Mouse (Mus musculus) hindbrain, embryonic 13.5 days (tissue): ENCODE data around the gene Fam178b. TPM values are rescaled to one million over a fixed set of nuclear protein-coding genes. Genes with fewer than 3 reads are reported as not detected.

Experiments
- ATAC-seq: fragments of 200-750 bp; cut with Nextera tagmentation; 2 replicates; pipeline ENCODE4 v1.8.0; 2017; ENCODE audit warnings: moderate TSS enrichment; ENCODE audit not compliant: low FRiP score
- H3K27ac ChIP-seq: fragments of 300-500 bp; sonication (generic); 2 replicates; pipeline ENCODE4 v1.5.1; 2015; ENCODE audit warnings: inconsistent platforms, mild to moderate bottlenecking, moderate library complexity
- H3K27me3 ChIP-seq: fragments of 300-500 bp; sonication (generic); 2 replicates; pipeline ENCODE4 v1.6.1; 2015; ENCODE audit warnings: mild to moderate bottlenecking, inconsistent platforms
- H3K36me3 ChIP-seq: fragments of 300-500 bp; sonication (generic); 2 replicates; pipeline ENCODE4 v1.6.1; 2015; ENCODE audit warnings: mild to moderate bottlenecking, inconsistent platforms
- H3K4me1 ChIP-seq: fragments of 300-500 bp; sonication (generic); replicated peaks from 2 replicates; pipeline ENCODE4 v1.6.1; 2015; ENCODE audit warnings: inconsistent platforms
- H3K4me2 ChIP-seq: fragments of 300-500 bp; sonication (generic); 2 replicates; pipeline ENCODE4 v1.6.1; 2015; ENCODE audit warnings: inconsistent platforms, mild to moderate bottlenecking, moderate library complexity
- H3K4me3 ChIP-seq: fragments of 300-500 bp; sonication (generic); 2 replicates; pipeline ENCODE4 v1.5.1; 2015; ENCODE audit warnings: mild to moderate bottlenecking, inconsistent platforms
- H3K9ac ChIP-seq: fragments of 300-500 bp; sonication (generic); 2 replicates; pipeline ENCODE4 v1.6.1; 2015; ENCODE audit warnings: mild to moderate bottlenecking, inconsistent platforms
- H3K9me3 ChIP-seq: fragments of 300-500 bp; sonication (generic); 2 replicates; pipeline ENCODE4 v1.6.1; 2016; ENCODE audit warnings: inconsistent platforms
- WGBS: fragments of 180-500 bp; shearing (Covaris S2); methylation state at CpG from one replicate; pipeline ENCODE4 v1.1.7; 2015; 5-methylcytosine and 5-hydroxymethylcytosine counted together
- polyA plus RNA-seq: library from polyadenylated mRNA; unstranded; fragments of >200 nt; fragmentation: Nextera tagmentation; extraction: Ambion mirVana; gene quantifications from 2 replicates; pipeline ENCODE4 v1.2.1, GENCODE M21; 2015

Fam178b gene
- polyA plus RNA-seq, 1 experiment from 2014 or later = 0.27 TPM

DNA sequence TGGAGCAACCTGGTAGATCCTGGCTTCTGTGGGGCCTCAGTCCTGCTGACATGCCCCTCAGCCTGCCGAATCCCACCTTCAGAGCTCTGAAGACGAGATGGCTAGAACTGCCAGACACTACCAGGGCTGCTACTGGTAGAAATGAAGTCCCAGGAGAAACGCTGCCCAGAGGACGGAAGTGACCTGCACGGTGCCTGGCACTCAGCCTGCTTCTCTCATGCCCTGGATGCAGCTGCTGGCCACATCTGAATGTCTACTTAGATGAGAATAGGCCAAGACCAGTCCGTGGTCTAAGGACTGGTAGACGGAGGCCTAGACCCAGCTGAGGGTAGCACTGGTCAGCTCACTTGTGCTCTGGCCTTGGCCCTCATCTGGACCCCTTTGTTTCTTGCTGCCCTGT is 152.0 kb downstream of the Fam178b start:
- 94% methylated on average over 7 of the region's 7 CpGs for WGBS
- peaks cover 18% of the 10 kb centered on the region for H3K4me1 ChIP-seq
- H3K36me3 ChIP-seq = peaks cover 33% of the 10 kb centered on the region
- no peaks in the 10 kb centered on the region for H3K27me3 ChIP-seq
- no peak overlapping the region for H3K4me3 ChIP-seq
- H3K9me3 ChIP-seq = no peaks in the 10 kb centered on the region
- H3K4me2 ChIP-seq = no peak overlapping the region
- no peak overlapping the region for H3K27ac ChIP-seq
- no peak overlapping the region for H3K9ac ChIP-seq
- no peak for ATAC-seq

DNA sequence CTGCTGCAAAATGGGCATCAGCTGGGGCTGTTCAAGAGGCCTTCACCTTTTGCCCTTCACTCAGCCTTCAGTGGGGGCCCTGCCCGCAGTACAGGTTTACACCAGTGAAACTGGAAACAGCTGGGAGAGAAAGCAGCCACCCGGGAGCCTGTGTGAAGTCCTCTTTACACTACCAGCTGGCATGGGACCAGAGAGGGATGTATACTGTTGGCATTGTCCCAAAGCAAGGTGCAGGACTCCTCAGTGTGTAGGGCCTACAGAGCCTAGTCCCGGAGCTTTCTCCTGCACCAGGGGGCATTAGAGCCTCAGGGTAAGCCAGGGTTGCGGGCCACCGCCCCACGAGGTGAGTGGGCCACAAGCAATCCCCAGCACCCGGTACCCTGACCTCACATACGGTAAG is 152.5 kb downstream of the Fam178b start:
- Histone ChIP-seq H3K27ac (no peak overlapping the region; the same call in 1 of the 2 replicates), H3K9ac (no peak overlapping the region), H3K4me1 (peaks cover 18% of the 10 kb centered on the region), H3K27me3 (no peaks in the 10 kb centered on the region), H3K36me3 (peaks cover 36% of the 10 kb centered on the region), H3K9me3 (no peaks in the 10 kb centered on the region), H3K4me3 (no peak overlapping the region), H3K4me2 (no peak overlapping the region)
- 84% methylated on average over 8 of the region's 8 CpGs for WGBS
- no peak for ATAC-seq

DNA sequence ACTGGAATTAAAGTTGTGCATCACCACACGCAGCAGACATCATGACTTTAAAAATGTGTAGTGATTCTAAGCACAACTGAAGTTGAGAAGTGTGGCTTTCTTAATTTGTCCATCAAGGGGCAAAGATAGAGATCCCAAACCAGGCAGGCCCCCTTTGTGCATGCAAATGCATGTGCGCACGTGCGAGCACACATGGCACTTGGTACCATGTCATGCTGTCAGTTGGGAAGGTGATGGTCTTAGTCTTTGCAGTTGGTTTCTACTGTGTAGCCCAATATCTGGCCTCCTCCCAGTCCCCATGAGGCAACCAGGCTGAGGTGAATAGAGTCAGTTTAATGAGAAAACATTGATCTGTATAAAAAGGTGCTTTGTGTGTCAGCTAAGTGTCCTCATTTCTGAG is 153.1 kb downstream of the Fam178b start:
- H3K36me3 ChIP-seq = peaks cover 42% of the 10 kb centered on the region
- H3K9ac ChIP-seq = no peak overlapping the region
- no peaks in the 10 kb centered on the region for H3K27me3 ChIP-seq
- no peak overlapping the region for H3K4me3 ChIP-seq
- H3K9me3 ChIP-seq = no peaks in the 10 kb centered on the region
- ATAC-seq = no peak
- no peak overlapping the region for H3K4me2 ChIP-seq
- whole genome bisulfite sequencing = 90% methylated on average over 4 of the region's 4 CpGs
- H3K4me1 ChIP-seq = peaks cover 18% of the 10 kb centered on the region
- no peak overlapping the region for H3K27ac ChIP-seq

DNA sequence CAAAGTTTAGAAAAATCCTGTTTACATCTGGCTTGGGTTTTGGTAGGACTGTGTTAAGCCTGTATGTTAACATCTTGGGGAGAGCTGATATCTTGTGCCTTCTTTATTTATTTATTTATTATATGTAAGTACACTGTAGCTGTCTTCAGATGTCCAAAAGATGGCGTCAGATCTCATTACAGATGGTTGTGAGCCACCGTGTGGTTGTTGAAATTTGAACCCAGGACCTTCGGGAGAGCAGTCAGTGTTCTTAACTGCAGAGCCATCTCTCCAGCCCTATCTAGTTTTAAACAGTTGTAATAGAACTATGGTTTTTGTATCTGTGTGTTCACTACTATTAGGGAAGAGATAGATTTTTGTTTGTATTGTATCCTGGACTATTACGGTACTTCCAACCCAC is 153.7 kb downstream of the Fam178b start:
- Histone ChIP-seq H3K4me1 (peaks cover 18% of the 10 kb centered on the region), H3K27me3 (no peaks in the 10 kb centered on the region), H3K27ac (no peak overlapping the region), H3K9ac (no peak overlapping the region), H3K36me3 (peaks cover 48% of the 10 kb centered on the region), H3K4me2 (no peak overlapping the region), H3K9me3 (no peaks in the 10 kb centered on the region), H3K4me3 (no peak overlapping the region)
- WGBS = 90% methylated on average over 4 of the region's 4 CpGs
- no peak for ATAC-seq

DNA sequence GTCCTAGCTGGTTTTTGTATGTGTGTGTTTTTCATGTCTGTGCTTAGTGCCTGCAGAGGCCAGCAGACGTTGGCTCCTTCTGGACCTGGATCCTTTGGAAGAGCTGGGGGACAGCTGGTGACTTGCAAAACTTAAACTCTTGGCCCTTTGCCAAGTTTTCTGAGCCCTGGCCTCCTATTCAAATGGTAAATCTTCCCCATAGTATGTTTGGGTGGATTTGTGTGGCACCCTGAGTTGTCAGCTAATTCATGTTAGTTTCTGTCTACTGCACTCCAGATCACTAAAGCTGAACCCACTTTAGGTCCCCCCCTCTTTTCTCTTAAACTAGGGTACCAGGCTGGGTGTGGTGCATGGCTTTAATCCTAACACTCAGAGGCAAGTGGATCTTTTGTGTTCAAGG is 154.6 kb downstream of the Fam178b start:
- Histone ChIP-seq H3K4me2 (no peak overlapping the region), H3K4me1 (peaks cover 25% of the 10 kb centered on the region), H3K27ac (peak overlapping the region; percentile 52), H3K9me3 (no peaks in the 10 kb centered on the region), H3K36me3 (peaks cover 57% of the 10 kb centered on the region), H3K9ac (no peak overlapping the region), H3K4me3 (no peak overlapping the region), H3K27me3 (no peaks in the 10 kb centered on the region)
- 11% methylated on average over 1 of the region's 1 CpGs for WGBS
- ATAC-seq = peak; percentile 26; the same call in 1 of the 2 replicates

DNA sequence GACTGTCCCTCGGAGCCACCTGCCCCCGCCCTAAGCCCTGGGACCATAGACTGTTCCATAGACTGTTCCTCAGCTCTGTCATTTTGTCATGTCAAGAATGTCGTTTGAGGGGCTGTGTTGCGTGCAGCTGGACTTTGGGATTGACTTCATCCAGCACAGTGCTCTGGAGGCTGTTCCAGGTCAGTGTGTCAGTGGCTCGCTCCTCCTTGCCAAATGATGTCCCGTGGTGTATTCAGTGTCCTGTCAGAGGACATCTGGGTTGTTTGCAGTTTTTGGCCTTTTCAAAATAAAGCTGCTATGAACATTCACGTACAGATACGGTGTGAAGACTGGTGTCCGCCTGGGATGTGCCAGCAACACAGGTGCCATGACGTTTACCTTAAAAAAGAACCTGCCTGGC is 156.1 kb downstream of the Fam178b start:
- Histone ChIP-seq H3K4me3 (no peak overlapping the region), H3K36me3 (peaks cover 69% of the 10 kb centered on the region), H3K4me2 (no peak overlapping the region), H3K27me3 (no peaks in the 10 kb centered on the region), H3K27ac (no peak overlapping the region), H3K9me3 (no peaks in the 10 kb centered on the region), H3K4me1 (peaks cover 38% of the 10 kb centered on the region), H3K9ac (no peak overlapping the region)
- 92% methylated on average over 10 of the region's 10 CpGs for WGBS
- no peak for ATAC-seq

DNA sequence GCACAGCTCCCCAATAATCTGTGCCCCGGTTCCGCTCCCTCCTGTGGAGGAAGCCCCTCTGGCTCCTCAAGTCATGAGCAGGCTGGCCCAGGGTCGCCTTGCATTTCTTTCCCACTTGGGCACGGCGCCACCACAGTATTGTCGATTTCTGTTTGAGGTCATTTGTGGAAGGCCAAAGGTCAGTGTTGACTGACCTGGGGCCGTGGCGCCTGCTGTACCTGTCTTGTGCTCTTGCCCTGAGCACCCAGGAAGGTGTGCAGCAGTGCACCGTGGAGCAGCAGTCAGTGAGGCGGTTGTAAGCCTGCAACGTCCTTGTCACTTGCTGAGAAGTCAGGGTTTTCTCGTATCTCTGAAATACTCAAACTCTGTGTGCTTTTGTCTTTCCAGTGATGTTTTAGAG is 157.2 kb downstream of the Fam178b start:
- H3K4me1 ChIP-seq = peaks cover 38% of the 10 kb centered on the region
- no peak overlapping the region for H3K4me3 ChIP-seq
- 90% methylated on average over 12 of the region's 12 CpGs for WGBS
- H3K4me2 ChIP-seq = no peak overlapping the region
- no peak overlapping the region for H3K9ac ChIP-seq
- H3K9me3 ChIP-seq = no peaks in the 10 kb centered on the region
- no peak overlapping the region for H3K27ac ChIP-seq
- no peaks in the 10 kb centered on the region for H3K27me3 ChIP-seq
- no peak for ATAC-seq
- peaks cover 69% of the 10 kb centered on the region for H3K36me3 ChIP-seq

DNA sequence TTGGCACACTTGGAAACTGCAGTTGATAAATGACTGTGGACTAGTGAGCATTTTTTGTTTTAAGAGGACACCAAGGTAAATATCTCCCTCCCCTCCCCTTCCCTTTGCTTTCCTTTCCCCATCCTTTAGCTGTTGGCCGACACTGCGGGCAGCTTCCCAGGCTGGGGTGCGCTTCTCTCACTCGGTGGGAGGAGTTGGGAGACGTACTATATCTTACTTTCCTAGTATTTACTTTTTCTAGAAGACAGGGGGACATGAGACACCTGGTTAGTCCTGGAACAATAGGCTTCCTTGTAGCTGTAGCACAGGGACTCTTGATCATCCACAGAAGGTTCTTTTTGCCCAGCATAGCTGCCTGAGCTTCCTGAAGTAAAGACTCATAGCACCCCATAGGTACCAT is 158.9 kb downstream of the Fam178b start:
- peaks cover 26% of the 10 kb centered on the region for H3K4me1 ChIP-seq
- no peaks in the 10 kb centered on the region for H3K27me3 ChIP-seq
- 0 out of 2 replicates have a peak overlapping the region, but pooled peaks have one; percentile 18 for H3K27ac ChIP-seq
- H3K36me3 ChIP-seq = peaks cover 81% of the 10 kb centered on the region
- no peak for ATAC-seq
- H3K9ac ChIP-seq = no peak overlapping the region
- no peak overlapping the region for H3K4me3 ChIP-seq
- H3K9me3 ChIP-seq = no peaks in the 10 kb centered on the region
- 81% methylated on average over 5 of the region's 5 CpGs for WGBS
- H3K4me2 ChIP-seq = no peak overlapping the region

DNA sequence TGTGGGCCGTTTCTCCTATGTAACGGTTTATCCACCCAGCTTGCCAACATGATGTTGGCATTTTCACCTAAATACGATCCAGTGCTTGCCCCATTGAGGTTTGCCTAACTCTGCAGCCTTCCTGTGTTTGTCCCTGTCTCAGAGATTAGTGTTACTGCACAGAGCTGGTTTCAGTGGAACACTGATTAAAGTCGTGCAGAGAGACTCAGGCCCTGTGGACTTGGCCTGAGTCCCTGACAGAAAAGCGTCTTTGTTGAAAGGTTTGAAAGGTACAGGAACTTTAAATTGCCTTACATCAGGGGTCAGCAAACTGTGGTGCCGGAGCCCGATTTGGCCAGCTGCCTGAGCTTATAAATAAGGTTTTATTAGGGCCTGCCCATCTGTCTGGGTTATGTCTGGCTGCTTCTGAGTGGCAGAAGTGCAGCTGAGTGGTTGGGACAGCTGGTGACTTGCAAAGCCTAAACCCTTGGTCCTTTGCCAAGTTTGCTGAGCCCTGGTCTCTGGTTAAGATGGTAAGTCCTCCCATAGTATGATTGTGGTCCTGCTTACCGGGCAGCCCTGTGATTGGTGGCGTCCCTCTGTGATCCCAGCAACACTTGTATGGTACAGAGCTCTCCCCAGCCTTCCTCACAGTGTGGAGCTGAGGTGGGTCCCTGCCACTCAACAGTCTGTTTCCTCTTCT is 159.5 kb downstream of the Fam178b start:
- WGBS = 68% methylated on average over 9 of the region's 9 CpGs
- H3K36me3 ChIP-seq = peaks cover 87% of the 10 kb centered on the region
- peak overlapping the region; percentile 58; the same call in 1 of the 2 replicates for H3K27ac ChIP-seq
- no peak overlapping the region for H3K4me3 ChIP-seq
- H3K27me3 ChIP-seq = no peaks in the 10 kb centered on the region
- H3K9me3 ChIP-seq = no peaks in the 10 kb centered on the region
- no peak overlapping the region for H3K4me2 ChIP-seq
- H3K9ac ChIP-seq = no peak overlapping the region; the same call in 1 of the 2 replicates
- H3K4me1 ChIP-seq = peaks cover 32% of the 10 kb centered on the region
- peak; percentile 25; the same call in 1 of the 2 replicates for ATAC-seq

DNA sequence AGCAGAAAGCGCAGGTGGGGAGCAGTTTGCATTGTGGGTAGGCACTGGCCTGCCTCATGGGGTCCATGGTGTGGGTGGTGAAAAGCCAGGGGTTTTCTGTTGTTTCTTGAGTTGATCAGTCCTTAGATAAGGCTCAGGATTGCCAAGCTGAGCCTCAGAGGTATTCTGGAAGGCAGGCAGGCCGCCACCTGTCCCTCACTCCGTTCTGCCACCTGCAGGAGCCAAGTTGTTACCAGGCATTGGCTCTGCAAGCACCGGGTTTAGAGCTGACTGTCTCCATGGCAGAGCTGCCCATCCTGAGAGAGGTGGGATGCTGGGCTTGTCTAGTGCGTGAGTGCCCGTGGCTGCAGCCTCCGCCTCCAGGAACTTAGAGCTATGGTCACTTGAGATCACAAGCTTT is 160.8 kb downstream of the Fam178b start:
- Histone ChIP-seq H3K9ac (no peak overlapping the region), H3K4me3 (no peak overlapping the region), H3K4me2 (no peak overlapping the region), H3K36me3 (peaks cover 94% of the 10 kb centered on the region), H3K27ac (no peak overlapping the region), H3K27me3 (no peaks in the 10 kb centered on the region), H3K9me3 (no peaks in the 10 kb centered on the region), H3K4me1 (peaks cover 38% of the 10 kb centered on the region)
- ATAC-seq = no peak
- 89% methylated on average over 7 of the region's 7 CpGs for WGBS

DNA sequence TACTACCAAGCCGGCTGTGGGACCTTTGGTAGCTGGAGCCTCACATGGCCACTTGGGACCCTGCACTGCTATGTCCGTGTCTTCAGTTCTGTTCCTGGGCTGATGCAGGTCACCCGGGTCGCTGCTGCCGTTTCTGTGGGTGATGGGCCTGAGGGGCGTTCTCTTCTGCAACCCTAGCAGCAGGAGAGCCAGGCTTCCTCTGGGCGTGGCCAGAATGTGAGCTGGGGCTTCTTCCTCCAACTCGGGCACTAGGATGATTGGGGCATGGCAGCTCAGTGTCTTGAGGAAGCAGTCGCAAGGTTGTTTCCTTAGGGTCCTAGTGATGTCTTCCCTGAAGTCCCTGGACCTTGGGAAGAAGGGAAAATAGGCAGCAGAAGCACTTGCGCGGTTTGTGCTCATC is 163.4 kb downstream of the Fam178b start:
- 84% methylated on average over 11 of the region's 11 CpGs for WGBS
- H3K4me1 ChIP-seq = peaks cover 62% of the 10 kb centered on the region
- H3K36me3 ChIP-seq = peaks cover 76% of the 10 kb centered on the region

DNA sequence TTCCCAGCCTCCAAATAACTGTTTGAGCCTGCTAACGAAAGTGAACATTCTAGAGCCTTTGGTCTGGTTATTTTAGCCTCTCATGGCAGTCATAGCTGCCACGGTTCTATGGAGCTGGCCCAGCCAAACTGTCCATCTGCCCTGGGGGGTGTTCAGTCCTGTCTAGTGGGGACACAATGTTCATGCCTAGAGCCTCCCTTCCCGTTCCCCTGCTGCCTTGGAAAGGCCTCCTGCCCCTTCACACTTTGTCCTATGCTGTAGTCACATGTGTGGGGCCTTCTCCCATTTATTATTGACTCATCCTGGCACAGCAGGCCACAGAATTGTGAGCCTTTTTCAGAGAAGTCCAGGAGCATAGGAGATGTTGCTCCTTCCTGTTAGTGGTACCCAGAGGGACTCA is 164.7 kb downstream of the Fam178b start:
- no peak overlapping the region for H3K4me3 ChIP-seq
- no peak for ATAC-seq
- H3K4me2 ChIP-seq = no peak overlapping the region
- peaks cover 62% of the 10 kb centered on the region for H3K36me3 ChIP-seq
- no peak overlapping the region for H3K27ac ChIP-seq
- H3K9ac ChIP-seq = 0 out of 2 replicates have a peak overlapping the region, but pooled peaks have one; percentile 46
- 85% methylated on average over 3 of the region's 3 CpGs for WGBS
- peaks cover 67% of the 10 kb centered on the region for H3K4me1 ChIP-seq
- no peaks in the 10 kb centered on the region for H3K9me3 ChIP-seq
- H3K27me3 ChIP-seq = no peaks in the 10 kb centered on the region

More for the DNA sequence above, 163.4 kb downstream of the Fam178b start:
- no peak for ATAC-seq
- H3K27me3 ChIP-seq = no peaks in the 10 kb centered on the region
- no peaks in the 10 kb centered on the region for H3K9me3 ChIP-seq
- no peak overlapping the region for H3K4me2 ChIP-seq
- no peak overlapping the region for H3K9ac ChIP-seq
- H3K27ac ChIP-seq = no peak overlapping the region
- H3K4me3 ChIP-seq = no peak overlapping the region

DNA sequence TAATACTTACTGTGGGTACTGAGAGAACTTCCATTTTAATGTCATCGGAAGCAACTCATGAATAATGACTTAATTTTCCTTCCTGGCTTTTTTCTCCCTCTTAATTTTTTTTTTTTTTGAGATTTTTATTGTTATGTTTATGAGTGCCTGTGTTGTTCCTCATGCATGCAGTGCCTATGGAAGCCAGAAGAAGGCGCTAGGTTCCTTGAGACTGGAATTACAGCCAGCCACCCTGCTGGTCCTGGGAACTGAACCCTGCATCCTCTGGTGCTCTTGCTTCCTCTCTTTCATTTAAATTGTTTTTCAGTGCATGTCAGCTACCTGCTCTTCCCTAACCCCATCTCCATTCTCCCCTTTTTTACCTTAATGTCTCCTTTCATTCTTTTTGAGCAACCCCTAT is 169.3 kb downstream of the Fam178b start:
- H3K9me3 ChIP-seq = no peaks in the 10 kb centered on the region
- 37% methylated on average over 2 of the region's 2 CpGs for WGBS

More for the DNA sequence above, 169.3 kb downstream of the Fam178b start:
- Histone ChIP-seq H3K4me3 (peak overlapping the region; percentile 95), H3K27ac (no peak overlapping the region), H3K4me2 (peak overlapping the region; percentile 94), H3K36me3 (peaks cover 18% of the 10 kb centered on the region), H3K4me1 (peaks cover 58% of the 10 kb centered on the region), H3K9ac (peak overlapping the region; percentile 94; the same call in 1 of the 2 replicates), H3K27me3 (no peaks in the 10 kb centered on the region)
- ATAC-seq = no peak
